Mouse (Mus musculus): Measurements from ENCODE around the gene Atxn7l1. TPM values are rescaled to one million over a fixed set of nuclear protein-coding genes. Genes with fewer than 3 reads are reported as not detected.

Gene Atxn7l1
- polyA plus RNA-seq, 1 experiment, result 17.3 TPM

DNA sequence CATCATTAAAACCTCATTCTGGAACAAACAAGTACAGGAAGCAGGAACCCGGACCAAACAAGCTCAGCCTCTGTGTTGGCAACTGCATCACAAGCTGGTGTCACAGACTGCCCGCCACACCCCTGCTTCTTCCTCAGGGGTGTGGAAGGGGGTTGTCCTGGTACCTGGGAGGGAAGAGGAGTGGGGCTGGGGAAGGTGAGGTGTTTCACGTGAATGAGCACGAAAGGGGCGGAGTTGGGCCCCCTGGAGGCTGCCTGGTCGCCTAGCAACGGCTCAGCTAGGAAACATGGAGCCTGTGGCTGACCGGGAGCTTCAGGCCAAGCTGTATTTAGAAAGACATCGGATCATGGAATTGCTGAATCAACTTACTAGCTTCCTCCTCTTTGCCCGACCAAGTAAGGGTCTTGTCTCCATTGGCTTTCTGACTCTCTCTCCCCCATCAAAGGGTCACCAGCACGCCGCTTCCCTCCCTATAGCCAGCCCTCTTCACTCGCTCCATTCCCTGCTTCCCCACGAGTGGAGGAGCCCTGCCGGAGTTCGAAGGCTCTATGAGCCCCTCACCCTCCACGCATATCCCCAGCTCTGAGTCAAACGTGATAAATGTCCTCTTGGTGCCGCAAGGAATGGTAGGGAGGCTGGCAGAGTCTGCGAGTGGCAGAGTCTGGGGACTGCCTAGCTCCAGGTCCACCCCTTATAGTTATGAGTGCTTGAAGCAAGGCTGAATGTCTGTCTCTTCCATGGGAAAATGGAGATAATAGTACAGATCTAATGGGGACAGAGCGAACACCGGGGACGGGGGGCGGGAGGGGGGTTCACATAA is 247.5 kb downstream of the Atxn7l1 start, which contains the start of gene Efcab10:
TSS of gene Efcab10 (plus strand) at position 51 of the 820 bp plus-strand sequence.
- no peak for DNase-seq (ENCODE audit: low read depth, low spot score)
- whole genome bisulfite sequencing, result 15% methylated on average over 24 of the region's 24 CpGs

DNA sequence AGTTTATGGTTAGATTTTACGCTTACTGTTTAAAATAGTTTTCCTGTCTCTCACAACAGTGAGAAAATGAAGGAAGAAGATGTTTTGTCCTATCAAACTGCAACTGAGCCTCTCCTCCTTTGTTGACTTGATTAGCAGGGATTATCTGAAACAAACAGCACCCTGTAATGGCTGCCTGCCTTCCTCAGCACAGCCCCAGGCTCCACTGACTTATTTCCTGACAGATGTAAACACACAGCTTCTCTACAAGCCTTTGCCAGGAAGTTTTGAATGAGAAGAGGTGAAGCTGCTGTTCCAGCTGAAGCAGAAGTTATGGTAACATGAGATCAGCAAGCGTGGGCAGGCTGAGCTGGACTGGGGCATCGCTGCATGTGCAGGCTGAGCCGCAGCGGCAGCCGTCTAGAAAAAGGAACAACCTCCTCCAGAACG is 255.8 kb downstream of the Atxn7l1 start:
- DNase-seq (ENCODE audit: low read depth, low spot score), result no peak
- WGBS, result 49% methylated on average over 7 of the region's 7 CpGs

DNA sequence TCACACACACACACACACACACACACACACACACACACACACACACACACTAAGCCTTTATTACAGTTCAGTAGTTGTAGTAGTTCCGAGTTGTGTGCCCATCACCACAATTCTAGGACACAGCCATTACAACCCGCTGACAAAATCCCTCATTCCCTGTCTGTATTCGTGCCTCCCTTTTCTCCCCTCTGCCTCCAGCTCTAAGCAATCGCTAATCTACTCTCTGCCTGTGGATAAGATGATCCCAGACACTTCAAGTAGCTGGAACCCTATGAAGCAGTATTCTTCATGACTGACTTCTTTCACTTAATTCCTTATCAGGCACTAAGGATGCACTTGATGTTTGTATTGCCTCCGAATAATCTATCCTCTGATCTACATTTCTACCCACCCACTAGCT is 257.5 kb downstream of the Atxn7l1 start:
- no peak for DNase-seq (ENCODE audit: low read depth, low spot score)
- 69% methylated on average over 5 of the region's 5 CpGs for WGBS

DNA sequence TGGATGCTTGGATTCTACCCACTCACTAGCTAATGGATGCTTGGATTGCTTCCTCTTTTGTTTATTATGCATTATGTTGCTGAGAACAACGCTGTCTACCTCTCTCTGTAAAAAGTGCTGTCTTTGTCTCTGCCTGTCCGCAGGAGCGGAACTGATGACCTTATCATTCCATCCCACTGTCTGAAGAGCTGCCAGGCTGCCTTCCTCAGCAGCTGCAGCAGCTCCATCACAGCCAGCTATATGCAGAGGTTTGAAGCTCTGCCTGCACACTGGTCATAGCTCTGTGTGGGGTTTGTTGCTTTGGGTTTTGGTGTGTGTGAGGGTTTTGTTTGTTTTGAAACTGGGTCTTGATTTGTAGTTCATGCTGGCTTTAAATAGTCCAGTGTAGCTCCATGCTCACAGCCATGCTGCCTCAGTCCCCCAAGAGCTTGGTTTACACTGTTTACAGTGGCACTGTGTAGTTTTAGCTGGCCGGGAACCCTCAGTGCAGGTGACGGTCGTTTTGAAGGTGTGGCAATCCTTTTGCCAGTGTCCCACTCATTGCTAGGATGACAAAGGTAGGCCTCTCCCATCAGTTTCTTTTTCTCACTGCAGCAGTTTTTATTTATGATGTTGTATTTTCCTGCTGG is 258.0 kb downstream of the Atxn7l1 start:
- 18% methylated on average over 6 of the region's 6 CpGs for WGBS
- DNase-seq (ENCODE audit: low read depth, low spot score), result no peak

DNA sequence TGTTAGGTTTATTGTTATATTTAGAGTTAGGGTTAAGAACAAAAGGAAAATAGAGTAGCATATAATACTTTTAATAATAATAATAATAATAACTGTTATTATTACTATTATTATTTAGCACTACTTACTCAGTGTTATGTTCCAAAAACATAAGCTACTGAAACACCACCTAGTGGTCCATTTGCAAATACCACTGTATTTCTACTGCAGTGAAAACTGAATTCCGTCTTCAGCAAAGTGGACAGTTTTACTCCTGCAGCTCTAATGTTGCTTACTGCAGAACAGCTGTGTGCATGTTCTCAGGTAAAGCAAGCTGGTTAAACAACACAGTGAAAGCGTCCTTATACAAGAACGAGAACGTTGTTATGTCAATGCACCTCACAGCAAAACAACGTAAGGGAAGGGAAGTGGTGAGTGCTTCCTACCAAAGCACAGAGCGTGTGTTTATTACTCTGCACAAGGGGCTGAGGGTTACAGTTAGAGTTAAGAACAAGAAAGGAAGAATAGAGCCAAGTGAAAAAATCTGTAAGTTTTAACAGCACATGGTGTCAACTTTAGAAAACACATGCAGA is 264.2 kb downstream of the Atxn7l1 start:
- 43% methylated on average over 6 of the region's 6 CpGs for WGBS
- DNase-seq (ENCODE audit: low read depth, low spot score), result no peak

Other genes with a start within 250 kb of the Atxn7l1 start
- 131 and 141 TPM in 2 replicates for gene Sypl, start 193.8 kb upstream of the Atxn7l1 start, polyA plus RNA-seq (2012; rRNA removed)
- not detected in 2 replicates for gene Cdhr3, start 54.8 kb upstream of the Atxn7l1 start, polyA plus RNA-seq (2012; rRNA removed)
- gene Efcab10, start 247.2 kb downstream of the Atxn7l1 start, polyA plus RNA-seq (2012; rRNA removed), result not detected in 2 replicates

All from large intestine, adult 2 months (tissue).